Mouse (Mus musculus) thymus, postnatal 0 days (tissue): ENCODE data around the gene Fzr1. TPM values are rescaled to one million over a fixed set of nuclear protein-coding genes. Genes with fewer than 3 reads are reported as not detected.

Source experiments
- DNase-seq: peaks from one replicate; pipeline ENCODE4 v3.0.0-alpha.2; 2015; ENCODE audit warnings: low spot score
- polyA plus RNA-seq: library from polyadenylated mRNA; unstranded; fragments of >200 nt; fragmentation: Nextera tagmentation; extraction: Ambion mirVana; gene quantifications from 2 replicates; pipeline ENCODE4 v1.2.1, GENCODE M21; 2015

Gene Fzr1
- polyA plus RNA-seq, 1 experiment from 2014 or later: 96.9 TPM

DNA sequence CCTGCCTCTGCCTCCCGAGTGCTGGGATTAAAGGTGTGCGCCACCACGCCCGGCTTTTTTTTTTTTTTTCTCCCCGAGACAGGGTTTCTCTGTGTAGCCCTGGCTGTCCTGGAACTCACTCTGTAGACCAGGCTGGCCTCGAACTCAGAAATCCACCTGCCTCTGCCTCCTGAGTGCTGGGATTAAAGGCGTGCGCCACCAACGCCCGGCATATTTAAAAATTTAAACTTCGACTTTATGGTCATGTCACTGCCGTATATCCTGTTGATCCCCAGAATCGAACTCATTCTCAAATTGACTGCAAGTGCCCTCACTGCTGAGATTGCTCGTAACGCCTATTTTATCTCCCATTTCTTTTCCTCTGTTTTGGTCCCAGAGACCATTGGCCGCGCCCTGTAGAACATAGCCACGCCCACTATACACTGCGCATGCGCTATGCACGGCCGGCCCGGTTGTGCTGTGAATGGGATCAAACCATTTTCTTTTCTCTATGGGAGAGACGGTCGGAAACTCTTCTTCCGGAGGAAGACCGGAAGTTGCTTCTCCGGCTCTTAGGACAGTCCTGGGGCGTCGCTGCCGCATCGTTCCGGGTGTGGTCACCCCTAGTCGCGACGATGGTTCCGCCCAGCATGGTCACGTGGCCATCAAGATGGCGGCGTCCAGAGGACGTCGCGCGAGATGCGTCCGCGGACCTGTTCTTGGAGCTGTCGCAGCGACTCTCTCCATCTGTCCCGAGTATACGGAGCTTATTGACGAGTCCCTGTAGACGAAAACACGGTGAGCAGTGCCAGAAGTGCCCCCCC, 5.7 kb upstream of the Fzr1 start, which contains the start of the genes Dohh and Gm48551:
Dohh (plus strand) TSS at position 627 of the 803 bp plus-strand sequence.
Gm48551 (plus strand) TSS at position 665 of the 803 bp plus-strand sequence.
- peak; percentile 96 for DNase-seq

GRCm38 (mm10) chr10:81382039-81382438, 3.7 kb upstream of the Fzr1 start:
- DNase-seq: no peak

GRCm38 (mm10) chr10:81379809-81380378, 1.6 kb upstream of the Fzr1 start:
- DNase-seq: no peak

- DNase-seq: no peak
These were observed 852 bp upstream of the Fzr1 start for GRCm38 (mm10) chr10:81379183-81379553.

GRCm38 (mm10) chr10:81378553-81379182, 352 bp upstream of the Fzr1 start:
- DNase-seq: peak; percentile 100

- DNase-seq: no peak
These were observed 1.0 kb downstream of the Fzr1 start for GRCm38 (mm10) chr10:81377362-81377664.

DNA sequence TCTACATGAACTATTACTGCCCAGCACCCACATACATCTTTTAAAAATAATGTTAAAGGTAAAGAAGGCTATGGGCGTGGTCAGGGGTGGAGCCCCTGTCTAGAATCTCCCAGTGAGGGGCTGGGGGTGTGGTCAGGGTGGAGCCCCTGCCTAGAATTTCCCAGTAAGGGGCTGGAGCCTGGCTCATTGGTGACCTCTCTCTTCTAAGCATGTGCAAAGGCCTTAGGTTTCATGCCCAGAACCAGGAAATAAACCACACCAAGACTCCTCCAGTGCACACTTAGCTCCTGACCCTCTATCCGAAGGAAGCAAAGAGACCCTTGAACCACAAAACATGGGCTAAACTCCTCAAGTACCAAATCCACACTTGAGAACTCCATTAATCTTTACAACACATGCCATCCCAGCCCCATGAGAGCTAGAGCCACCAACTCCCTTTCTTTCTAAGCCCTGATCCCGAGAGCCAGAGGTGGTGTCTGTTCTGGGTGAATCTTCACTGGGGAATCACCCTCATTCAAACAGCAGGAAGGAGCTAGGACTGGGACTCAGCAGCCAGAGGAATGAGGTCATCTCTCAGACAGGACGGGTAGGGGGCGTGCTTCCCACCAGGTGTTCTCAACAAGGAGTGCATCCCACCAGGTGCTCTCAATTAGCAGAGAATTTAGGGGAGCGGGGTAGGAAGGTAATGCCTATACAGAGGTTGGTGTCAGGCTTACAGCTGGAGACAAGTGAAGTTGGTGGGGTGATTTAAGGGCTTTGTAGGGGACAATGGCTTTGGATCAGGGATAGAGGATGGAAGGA, 1.6 kb downstream of the Fzr1 start:
- DNase-seq: no peak

DNA sequence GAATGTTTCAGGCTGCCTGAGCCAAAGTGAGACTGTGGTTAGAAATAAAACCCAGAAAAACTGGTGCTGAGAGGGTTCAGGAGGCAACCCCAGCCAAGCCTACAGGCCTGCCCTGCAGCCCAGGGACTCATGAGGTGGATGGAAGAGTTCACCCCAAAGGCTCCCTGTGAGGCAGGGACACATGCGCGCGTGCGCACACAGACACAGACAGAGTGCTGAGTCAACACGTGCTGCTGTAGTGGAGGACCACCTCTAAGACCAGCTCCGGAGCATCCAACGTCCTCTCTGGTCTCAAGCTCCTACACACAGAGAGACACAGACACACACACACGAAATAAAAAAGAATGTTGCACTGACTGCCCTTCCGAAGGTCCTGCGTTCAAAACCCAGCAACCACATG, 3.0 kb downstream of the Fzr1 start:
- no peak for DNase-seq

DNA sequence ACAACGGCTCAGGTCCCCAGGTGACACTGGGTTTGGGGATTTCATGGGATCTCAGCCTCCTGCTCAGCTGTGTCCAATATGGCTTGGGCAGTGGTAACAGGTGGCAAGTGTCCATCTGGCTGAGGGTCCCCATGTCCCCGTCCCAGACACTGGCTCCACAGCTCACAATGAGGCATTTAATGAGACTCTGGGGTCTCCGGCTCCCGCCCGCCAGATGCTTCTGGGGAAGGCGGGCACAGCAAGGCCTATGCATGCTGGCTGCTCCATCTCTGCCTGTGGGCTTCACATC, 11.2 kb downstream of the Fzr1 start:
- DNase-seq: no peak

- no peak for DNase-seq
These were observed 11.7 kb downstream of the Fzr1 start for GRCm38 (mm10) chr10:81366477-81367206.

- DNase-seq: no peak
These were observed 12.4 kb downstream of the Fzr1 start, which contains the start of gene 4930404N11Rik for GRCm38 (mm10) chr10:81365672-81366476. Gene 4930404N11Rik, minus strand, starts transcription at chr10:81365816.

GRCm38 (mm10) chr10:81365073-81365472, 13.2 kb downstream of the Fzr1 start:
- DNase-seq: no peak

DNA sequence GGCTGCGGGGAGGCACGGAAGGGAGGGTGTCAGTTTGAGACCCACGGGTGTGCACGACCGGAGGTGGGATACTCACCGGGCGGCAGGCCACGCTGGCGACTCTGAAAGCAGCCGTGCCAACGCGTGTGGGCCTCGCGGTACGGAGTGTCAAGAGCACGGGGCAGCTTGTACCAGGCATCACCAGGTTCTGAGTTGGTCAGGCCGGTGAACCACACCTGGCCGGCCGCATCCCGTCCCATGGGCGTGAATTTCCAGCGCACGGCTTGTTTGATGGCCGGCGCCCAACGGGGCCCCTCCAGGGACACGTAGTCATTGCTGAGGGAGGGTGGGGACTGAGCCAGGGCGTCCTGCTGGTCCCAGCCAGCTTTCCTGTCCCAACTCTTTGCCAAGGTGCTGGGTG, 13.7 kb downstream of the Fzr1 start:
- no peak for DNase-seq

GRCm38 (mm10) chr10:81363436-81364346, 14.6 kb downstream of the Fzr1 start:
- no peak for DNase-seq

- DNase-seq: no peak
These were observed 15.9 kb downstream of the Fzr1 start for GRCm38 (mm10) chr10:81362336-81362949.

- DNase-seq: no peak
These were observed 17.6 kb downstream of the Fzr1 start for GRCm38 (mm10) chr10:81360721-81361120.

DNA sequence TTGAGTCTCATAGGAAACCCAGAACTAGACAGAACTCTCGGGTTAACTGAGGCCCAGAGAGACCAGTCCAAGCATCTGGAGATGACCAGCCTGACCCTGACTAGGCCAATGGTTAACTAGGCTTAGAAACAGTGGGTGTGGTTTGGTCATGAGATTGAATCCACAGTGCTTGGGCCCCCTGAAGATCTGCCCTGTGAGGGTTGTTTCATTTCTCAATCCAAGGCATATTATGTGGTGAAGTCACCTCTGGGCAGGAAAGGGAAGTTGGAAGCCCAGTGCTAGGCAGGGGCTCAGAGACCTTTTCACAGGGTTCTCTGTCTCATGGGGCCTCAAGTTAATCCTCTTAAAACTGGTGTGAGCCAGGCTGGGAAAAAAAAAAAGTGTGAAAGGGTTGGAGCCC, 19.5 kb downstream of the Fzr1 start:
- no peak for DNase-seq

GRCm38 (mm10) chr10:81358209-81358608, 20.1 kb downstream of the Fzr1 start:
- no peak for DNase-seq
